Mouse (Mus musculus) liver, postnatal 0 days (tissue): Measurements from ENCODE around the gene Heatr3. TPM values are rescaled to one million over a fixed set of nuclear protein-coding genes. Genes with fewer than 3 reads are reported as not detected.

Experiments
- ATAC-seq: fragments of 200-750 bp; cut with Nextera tagmentation; 2 replicates; pipeline ENCODE4 v1.8.0; 2017; ENCODE audit warnings: mild to moderate bottlenecking, moderate library complexity
- DNase-seq: peaks from one replicate; pipeline ENCODE4 v3.0.0-alpha.2; 2016
- H3K27ac ChIP-seq: fragments of 300-500 bp; sonication (generic); 2 replicates; pipeline ENCODE4 v1.5.1; 2014; ENCODE audit warnings: antibody characterized with exemption, moderate library complexity, mild to moderate bottlenecking, low read depth
- H3K27me3 ChIP-seq: fragments of 300-500 bp; sonication (generic); 2 replicates; pipeline ENCODE4 v1.6.1; 2014; ENCODE audit warnings: low read length, control low read depth, mixed read lengths; ENCODE audit not compliant: insufficient read depth
- H3K36me3 ChIP-seq: fragments of 300-500 bp; sonication (generic); replicated peaks from 2 replicates; pipeline ENCODE4 v1.6.1; 2014; ENCODE audit warnings: mild to moderate bottlenecking, control low read depth, low read length, moderate library complexity, mixed read lengths; ENCODE audit not compliant: insufficient read depth
- H3K4me1 ChIP-seq: fragments of 300-500 bp; sonication (generic); 2 replicates; pipeline ENCODE4 v1.6.1; 2014; ENCODE audit warnings: antibody characterized with exemption, mild to moderate bottlenecking, control low read depth; ENCODE audit not compliant: insufficient read depth
- H3K4me2 ChIP-seq: fragments of 300-500 bp; sonication (generic); 2 replicates; pipeline ENCODE4 v1.6.1; 2014; ENCODE audit warnings: low read depth, mild to moderate bottlenecking, low read length, moderate library complexity, mixed read lengths
- H3K4me3 ChIP-seq: fragments of 300-500 bp; sonication (generic); 2 replicates; pipeline ENCODE4 v1.5.1; 2014; ENCODE audit warnings: low read depth, low read length
- H3K9ac ChIP-seq: fragments of 300-500 bp; sonication (generic); replicated peaks from 2 replicates; pipeline ENCODE4 v1.6.1; 2014; ENCODE audit warnings: mild to moderate bottlenecking, moderate library complexity
- H3K9me3 ChIP-seq: fragments of 300-500 bp; sonication (generic); 2 replicates; pipeline ENCODE4 v1.6.1; 2016; ENCODE audit warnings: mild to moderate bottlenecking, control low read depth, low read length, mixed read lengths
- CTCF ChIP-seq: sonication (generic); IDR thresholded peaks from 2 replicates; pipeline ENCODE4 v1.5.1; 2016; ENCODE audit warnings: antibody characterized with exemption, low read depth
- EP300 ChIP-seq: IDR thresholded peaks from 2 replicates; pipeline ENCODE4 v1.6.1; 2016; ENCODE audit warnings: antibody characterized with exemption, low read depth, mild to moderate bottlenecking
- WGBS: fragments of 180-500 bp; shearing (Covaris S2); extraction: QIAGEN DNeasy Blood & Tissue Kit; methylation state at CpG from one replicate; pipeline ENCODE4 v1.1.7; 2014; ENCODE audit not compliant: insufficient replicate concordance; 5-methylcytosine and 5-hydroxymethylcytosine counted together
- polyA plus RNA-seq: library from polyadenylated mRNA; unstranded; fragments of >200 nt; fragmentation: Nextera tagmentation; extraction: Ambion mirVana; gene quantifications from 2 replicates; pipeline ENCODE4 v1.2.1, GENCODE M21; 2015

Gene Heatr3
- 13.2 and 14.1 TPM in 2 replicates for polyA plus RNA-seq

DNA sequence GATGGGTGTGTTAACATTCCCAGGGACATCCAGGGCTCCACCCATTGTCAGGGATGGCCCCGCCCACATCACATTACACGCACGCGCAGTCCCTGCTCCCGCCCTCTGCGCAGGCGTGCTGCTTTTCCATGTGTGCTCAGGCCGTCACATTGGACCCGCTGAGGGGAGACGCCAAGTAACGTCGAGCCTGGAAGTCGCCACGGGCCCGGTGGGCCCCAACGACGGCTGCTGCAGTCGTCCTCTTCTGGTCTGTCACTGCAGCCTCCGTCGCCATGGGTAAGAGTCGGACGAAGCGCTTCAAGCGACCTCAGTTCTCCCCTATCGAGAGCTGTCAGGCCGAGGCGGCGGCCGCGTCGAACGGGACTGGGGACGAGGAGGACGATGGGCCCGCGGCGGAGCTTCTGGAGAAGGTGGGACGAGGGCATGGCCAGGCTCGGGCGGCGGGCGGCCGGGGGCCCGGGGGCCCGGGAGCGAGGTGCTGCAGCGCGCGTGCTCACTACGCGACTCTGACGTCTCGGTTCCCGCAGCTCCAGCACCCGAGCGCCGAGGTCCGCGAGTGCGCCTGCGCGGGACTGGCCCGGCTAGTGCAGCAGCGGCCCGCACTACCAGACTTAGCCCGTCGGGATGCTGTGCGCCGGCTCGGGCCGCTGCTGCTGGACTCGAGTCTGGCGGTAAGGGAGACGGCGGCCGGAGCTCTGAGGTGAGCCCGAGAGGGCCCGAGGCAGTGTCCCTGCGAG, at the start of gene Heatr3:
Heatr3 (plus strand) TSS at position 108 of the 737 bp plus-strand sequence.
- peak; percentile 98 for ATAC-seq
- Histone ChIP-seq H3K36me3 (peaks cover 39% of the 10 kb centered on the region), H3K27ac (peak within 1 kb of the TSS; percentile 91), H3K4me3 (peak within 1 kb of the TSS; percentile 87), H3K4me2 (peak within 1 kb of the TSS; percentile 96), H3K9me3 (no peaks in the 10 kb centered on the region), H3K4me1 (peaks cover 11% of the 10 kb centered on the region), H3K27me3 (no peaks in the 10 kb centered on the region), H3K9ac (peak within 1 kb of the TSS; percentile 83)
- DNase-seq: peak; percentile 96
- TF ChIP-seq CTCF: peak; percentile 29
- no peak for TF ChIP-seq EP300
- under 1% methylated on average over 69 of the region's 79 CpGs for WGBS

GRCm38 (mm10) chr8:88088006-88088405, 49.6 kb upstream of the Heatr3 start:
- no peaks in the 10 kb centered on the region for H3K9me3 ChIP-seq
- no peaks in the 10 kb centered on the region for H3K4me1 ChIP-seq
- DNase-seq: no peak
- no peak overlapping the region for H3K27ac ChIP-seq
- TF ChIP-seq EP300: no peak
- TF ChIP-seq CTCF: no peak
- no peaks in the 10 kb centered on the region for H3K36me3 ChIP-seq
- H3K4me2 ChIP-seq: no peak overlapping the region
- H3K9ac ChIP-seq: no peak overlapping the region
- no peak for ATAC-seq
- no peaks in the 10 kb centered on the region for H3K27me3 ChIP-seq
- no peak overlapping the region for H3K4me3 ChIP-seq

DNA sequence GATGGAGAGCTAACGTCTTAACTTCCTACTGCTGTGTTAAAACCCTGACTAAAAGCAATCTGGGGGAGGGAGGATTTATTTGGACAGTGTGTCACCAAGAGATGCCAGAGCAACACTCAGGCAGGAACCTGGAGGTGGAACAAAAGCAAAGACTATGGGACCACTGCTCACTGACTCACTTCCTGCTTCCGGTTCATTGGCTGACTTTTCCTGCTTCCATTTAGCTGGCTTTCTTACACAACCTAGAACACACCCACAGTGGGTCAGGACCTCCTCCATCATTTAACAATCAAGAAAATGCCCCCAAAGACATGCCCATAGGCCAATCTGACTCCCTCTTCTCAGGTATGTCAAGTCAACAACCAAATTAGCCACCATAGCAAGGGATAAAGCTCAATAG, 46.0 kb upstream of the Heatr3 start:
- Histone ChIP-seq H3K9me3 (no peaks in the 10 kb centered on the region), H3K27ac (no peak overlapping the region), H3K4me2 (no peak overlapping the region), H3K4me1 (no peaks in the 10 kb centered on the region), H3K27me3 (no peaks in the 10 kb centered on the region), H3K9ac (no peak overlapping the region), H3K36me3 (no peaks in the 10 kb centered on the region), H3K4me3 (no peak overlapping the region)
- DNase-seq: no peak
- TF ChIP-seq EP300 (no peak), CTCF (no peak)
- 60% methylated on average over 2 of the region's 2 CpGs for WGBS
- no peak for ATAC-seq

DNA sequence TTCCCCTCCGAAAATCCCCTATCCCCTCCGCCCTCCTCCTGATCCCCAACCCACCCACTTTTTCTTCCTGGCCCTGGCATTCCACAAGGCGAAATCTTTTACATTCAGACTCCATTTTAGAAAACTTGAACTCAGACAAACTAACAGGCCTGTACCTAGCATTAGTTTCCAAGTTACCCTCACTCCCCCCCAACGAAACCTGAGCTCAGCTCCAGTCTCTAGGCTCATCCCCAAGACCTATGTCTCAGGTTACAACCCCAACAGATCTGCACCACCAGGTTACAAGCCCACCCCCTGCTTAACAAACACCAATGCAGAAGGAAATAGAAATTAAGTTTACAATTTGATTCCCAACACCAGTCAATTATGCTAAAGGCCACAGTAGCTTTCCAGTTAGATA, 44.3 kb upstream of the Heatr3 start:
- ATAC-seq (no peak), DNase-seq (no peak)
- 67% methylated on average over 4 of the region's 4 CpGs for WGBS

DNA sequence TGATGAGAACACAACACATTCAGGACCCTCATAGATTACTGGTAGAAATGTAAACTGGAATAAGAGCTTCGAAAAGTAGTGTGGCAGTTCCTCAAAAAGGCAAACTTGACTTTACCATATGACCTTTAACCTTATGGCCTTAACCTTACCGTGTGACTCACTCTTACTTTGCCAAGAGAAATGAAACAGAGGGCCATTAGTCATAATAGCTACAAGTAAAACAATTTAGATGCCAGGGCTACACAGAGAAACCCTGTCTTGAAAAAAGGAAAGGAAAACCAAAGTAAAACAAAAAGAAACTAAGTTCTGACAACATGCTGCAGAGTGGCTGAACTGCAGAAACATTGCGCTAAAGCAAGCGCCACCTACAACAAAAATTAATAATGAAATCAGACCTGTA, 38.8 kb upstream of the Heatr3 start:
- Histone ChIP-seq H3K9me3 (no peaks in the 10 kb centered on the region), H3K36me3 (no peaks in the 10 kb centered on the region), H3K27me3 (no peaks in the 10 kb centered on the region), H3K4me2 (no peak overlapping the region), H3K27ac (no peak overlapping the region), H3K4me3 (no peak overlapping the region), H3K4me1 (no peaks in the 10 kb centered on the region), H3K9ac (no peak overlapping the region)
- TF ChIP-seq CTCF: no peak
- no peak for TF ChIP-seq EP300
- ATAC-seq (no peak), DNase-seq (no peak)
- WGBS: 72% methylated on average over 4 of the region's 4 CpGs

More for the DNA sequence above, 44.3 kb upstream of the Heatr3 start:
- H3K4me2 ChIP-seq: no peak overlapping the region
- H3K9me3 ChIP-seq: no peaks in the 10 kb centered on the region
- no peaks in the 10 kb centered on the region for H3K27me3 ChIP-seq
- H3K9ac ChIP-seq: no peak overlapping the region
- no peak for TF ChIP-seq CTCF
- no peak for TF ChIP-seq EP300
- H3K4me3 ChIP-seq: no peak overlapping the region
- no peaks in the 10 kb centered on the region for H3K36me3 ChIP-seq
- no peaks in the 10 kb centered on the region for H3K4me1 ChIP-seq
- H3K27ac ChIP-seq: no peak overlapping the region

GRCm38 (mm10) chr8:88099526-88099925, 38.1 kb upstream of the Heatr3 start:
- no peak overlapping the region for H3K4me3 ChIP-seq
- no peak overlapping the region for H3K4me2 ChIP-seq
- no peaks in the 10 kb centered on the region for H3K36me3 ChIP-seq
- H3K9ac ChIP-seq: no peak overlapping the region
- no peaks in the 10 kb centered on the region for H3K4me1 ChIP-seq
- TF ChIP-seq EP300 (no peak), CTCF (peak; percentile 73)
- ATAC-seq (no peak), DNase-seq (peak; percentile 38)
- H3K9me3 ChIP-seq: no peaks in the 10 kb centered on the region
- H3K27me3 ChIP-seq: no peaks in the 10 kb centered on the region
- no peak overlapping the region for H3K27ac ChIP-seq
- WGBS: 0% methylated on average over 1 of the region's 1 CpGs
